Mouse (Mus musculus): Measurements from ENCODE around the gene Lmo1.

The Lmo1 gene

GRCm38 (mm10) chr7:109174949-109175669 is at the start of gene Lmo1:
Gene Lmo1, minus strand, starts transcription at chr7:109175207.
- peak; percentile 65 for DNase-seq

DNA sequence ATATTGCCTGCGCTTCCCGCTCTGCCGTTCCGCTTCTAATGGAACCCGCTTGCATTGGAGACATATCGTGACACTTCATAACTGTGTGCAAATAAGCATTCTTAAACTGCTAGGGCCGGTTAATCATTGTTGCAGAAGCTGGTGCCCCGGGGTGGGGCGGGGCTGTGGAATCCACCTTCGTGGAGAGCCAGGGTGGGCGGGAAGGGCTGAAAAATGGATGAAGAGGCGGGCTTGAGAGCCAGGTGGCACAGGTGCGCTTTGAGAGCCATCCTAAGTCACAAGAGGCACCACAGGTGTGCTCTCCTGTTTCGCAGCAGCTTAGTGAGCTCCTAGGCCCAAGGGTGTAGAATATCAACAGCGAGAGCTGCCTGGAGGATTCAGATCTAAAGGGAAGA is 46.7 kb upstream of the Lmo1 start:
- peak; percentile 17 for DNase-seq

GRCm38 (mm10) chr7:109220766-109221715 is 46.0 kb upstream of the Lmo1 start:
- no peak for DNase-seq

DNA sequence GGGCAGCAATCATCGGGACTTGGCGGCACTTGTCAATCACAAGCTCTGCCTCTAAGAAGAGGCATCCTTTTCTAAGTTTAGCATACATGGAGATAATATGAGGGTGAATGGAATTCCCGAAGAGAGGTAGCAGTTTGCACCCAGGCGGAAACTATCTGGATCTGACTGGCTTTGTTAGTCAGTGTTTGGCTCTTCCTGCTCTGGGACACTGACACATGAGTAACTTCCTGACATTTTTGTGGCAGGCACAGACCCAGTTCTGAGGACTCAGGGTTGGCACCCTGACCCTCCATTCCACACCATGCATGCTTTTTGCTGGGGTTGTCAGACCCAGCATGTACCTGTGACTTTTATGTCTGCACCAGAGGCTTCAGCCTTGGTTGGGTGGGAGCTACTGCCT is 45.0 kb upstream of the Lmo1 start:
- DNase-seq, result no peak

DNA sequence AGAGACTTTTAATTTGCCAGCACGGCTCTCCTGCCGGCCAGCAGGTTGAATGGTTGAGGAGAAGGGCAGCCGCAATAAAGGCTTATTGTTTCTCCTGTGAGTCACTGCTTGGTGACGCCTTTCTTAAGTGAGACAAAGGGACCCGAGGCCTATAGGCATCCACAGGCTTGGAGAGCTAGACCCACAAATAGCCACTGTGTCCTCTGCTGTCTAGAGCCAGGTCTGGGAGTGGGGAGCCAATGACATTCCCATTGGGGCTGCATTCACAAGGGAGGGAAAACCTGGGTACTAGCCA is 43.9 kb upstream of the Lmo1 start:
- DNase-seq, result no peak

DNA sequence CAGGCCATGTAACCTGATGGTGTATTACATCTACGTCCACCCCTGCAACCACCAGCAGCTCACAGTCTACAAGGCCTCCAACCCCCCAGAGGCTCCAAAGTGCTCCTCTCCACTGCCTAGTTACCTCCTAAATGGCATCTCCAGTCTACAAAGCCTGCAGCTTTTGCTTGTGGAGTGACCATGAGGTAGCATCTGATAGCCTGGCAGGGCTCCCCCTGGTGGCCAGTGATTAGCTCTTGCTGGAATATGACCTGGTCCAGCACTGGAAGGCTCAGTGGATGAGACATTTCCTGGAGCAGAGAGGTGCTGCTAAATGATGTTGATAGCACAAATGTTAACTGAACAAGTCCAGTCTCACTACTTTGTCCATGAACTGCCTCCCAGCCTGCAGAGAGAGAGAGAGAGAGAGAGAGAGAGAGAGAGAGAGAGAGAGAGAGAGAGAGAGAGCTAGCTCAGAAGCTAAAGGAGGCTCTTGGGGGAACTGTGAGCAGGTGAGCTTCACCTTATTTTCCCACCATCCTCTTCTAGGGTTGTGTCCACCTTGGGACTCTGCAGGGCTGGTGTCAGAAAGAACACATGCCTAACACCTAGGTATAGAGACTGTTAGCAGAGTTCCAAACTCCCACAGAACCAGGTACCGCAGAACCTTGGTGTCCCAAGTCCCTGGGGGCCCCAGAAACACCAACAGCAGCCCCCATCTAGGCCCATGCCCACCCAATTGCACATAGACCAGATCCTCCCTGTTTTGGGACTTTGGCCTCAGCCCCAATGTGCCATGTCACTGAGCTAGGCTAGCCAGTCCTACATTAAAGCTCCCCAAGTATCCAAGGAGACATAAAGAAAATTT is 43.3 kb upstream of the Lmo1 start:
- peak; percentile 92 for DNase-seq

- no peak for DNase-seq
Observed at GRCm38 (mm10) chr7:109209804-109210203, 34.8 kb upstream of the Lmo1 start.

DNA sequence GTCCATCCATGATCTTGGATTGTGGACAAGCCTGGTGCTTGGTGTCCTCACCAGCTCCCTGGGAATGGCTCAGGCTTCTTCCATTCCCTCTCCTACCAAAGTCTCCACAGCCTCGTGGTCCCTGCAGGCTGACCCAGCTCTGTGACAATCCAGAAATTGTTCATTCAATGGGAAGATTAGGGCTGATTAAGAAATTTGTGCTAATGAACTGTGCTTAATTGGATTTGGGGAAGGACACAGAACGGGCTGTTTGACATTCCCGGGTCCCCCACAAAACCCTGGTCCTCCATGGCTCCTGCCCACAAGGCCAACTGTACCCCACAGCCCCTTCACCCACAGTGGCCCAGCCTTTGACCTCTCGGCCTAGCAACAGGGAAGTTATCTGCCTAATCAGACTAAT is 32.8 kb upstream of the Lmo1 start:
- no peak for DNase-seq

- DNase-seq, result no peak
Observed at GRCm38 (mm10) chr7:109206358-109206757, 31.4 kb upstream of the Lmo1 start.

DNA sequence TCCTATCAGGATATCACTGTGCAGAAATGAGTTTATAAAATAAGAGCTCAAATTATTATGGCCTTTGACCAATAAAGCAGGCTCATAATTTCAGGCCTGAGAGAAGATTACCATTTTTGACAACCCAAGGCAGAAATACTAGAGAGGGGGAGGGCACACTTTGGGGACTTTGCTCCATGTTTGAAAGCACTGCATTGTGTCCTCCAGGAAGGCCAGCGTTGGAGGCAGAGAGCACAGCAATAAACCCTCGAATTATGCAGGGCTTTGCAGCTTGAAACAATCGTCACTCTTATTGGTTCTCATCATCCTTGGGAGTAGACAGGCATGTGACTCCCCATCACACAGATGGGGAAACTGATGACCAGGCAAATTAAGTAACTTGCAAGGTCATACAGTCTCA is 28.1 kb upstream of the Lmo1 start:
- peak; percentile 33 for DNase-seq

DNA sequence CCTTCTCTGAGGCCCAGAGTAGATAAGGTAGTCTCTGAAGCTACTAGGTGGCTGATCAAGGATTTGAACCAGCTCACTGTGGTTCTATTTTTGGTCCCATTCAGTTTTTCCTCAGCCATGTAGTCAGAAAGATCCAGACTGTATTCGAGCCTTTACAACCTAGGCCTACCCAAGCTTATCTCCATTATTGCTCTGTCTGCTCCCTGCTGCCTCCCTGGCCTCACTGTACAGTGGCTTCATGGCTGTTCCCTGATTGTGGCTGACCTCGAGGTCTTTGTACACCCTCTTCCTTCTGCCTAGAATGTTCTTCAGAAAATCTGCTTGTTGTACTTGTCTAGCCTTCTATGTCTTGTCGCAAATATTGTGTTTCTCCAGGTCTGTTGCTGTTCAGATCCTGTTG is 25.6 kb upstream of the Lmo1 start:
- no peak for DNase-seq

- DNase-seq, result no peak
Observed at GRCm38 (mm10) chr7:109197161-109197650, 22.2 kb upstream of the Lmo1 start.

DNA sequence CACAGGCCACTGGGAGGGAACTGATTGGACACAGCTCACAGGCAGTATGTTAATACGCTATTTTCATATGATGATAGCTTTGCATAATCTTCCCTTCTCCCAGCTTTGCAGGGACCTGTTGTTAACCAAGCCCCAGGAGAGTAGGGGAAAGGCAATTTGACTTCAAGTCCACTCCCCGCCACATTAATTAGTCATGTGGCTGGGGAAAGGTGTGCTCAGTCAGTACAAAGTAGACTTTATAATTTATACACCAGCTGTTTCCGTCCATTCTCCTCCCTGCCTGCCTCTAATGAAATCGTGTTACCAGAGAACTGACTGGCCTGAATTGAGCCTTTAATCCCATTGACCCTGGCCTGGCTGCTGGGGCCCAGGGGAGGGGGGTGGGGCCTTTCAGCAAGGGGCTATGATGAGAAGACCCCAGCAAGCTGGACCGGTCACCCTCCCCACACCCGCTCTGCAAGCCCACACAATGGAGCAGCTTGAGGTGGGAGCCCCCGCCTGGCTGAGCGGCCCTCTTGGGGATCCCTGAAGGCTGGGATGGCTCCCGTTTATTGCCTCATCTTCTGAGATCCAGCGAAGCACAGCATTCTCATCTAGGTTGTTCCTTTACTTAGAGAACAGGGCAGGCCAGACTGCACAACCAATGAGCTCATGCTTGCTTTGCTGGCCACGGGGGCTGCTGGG is 21.5 kb upstream of the Lmo1 start:
- DNase-seq, result no peak

DNA sequence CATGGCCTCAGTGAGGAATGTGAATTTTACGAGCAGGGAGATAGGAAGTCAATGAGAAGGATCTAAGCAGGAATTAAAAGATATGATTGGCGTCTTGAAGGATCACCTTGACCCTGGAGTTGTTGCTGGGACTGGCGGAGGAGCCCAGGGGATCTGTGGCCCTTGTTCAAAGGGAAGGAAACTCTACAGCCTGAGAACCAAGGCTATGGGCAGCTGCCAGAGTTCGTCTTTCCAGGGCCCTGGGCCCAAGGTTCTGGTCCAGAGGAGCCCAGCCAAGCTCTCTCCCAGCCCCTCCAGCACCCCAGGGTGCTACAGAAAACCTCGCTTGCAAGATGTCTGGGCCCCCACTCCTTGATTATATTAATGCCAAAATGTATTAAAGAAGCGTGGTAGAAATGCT is 21.0 kb upstream of the Lmo1 start:
- DNase-seq, result no peak

GRCm38 (mm10) chr7:109194850-109195249 is 19.8 kb upstream of the Lmo1 start:
- DNase-seq, result no peak

GRCm38 (mm10) chr7:109187244-109188035 is 12.4 kb upstream of the Lmo1 start:
- no peak for DNase-seq

DNA sequence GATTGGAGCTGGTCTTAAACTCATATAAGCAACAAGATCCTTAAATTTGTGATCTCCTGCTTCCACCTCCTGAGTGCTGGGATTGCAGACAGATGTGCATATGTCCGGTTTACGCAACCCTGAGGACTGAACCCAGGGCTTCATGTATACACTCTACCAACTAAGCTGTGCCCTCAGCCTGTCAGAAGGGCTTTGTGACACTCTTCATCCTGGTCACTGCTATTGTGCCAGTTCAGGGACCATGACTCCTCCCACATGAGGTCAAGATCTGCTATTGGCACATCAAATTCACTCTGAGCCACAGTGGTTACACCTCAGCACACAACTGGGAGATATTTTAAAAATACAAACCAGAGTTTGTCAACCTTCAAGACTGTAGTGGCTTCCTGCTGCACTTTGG is 11.0 kb upstream of the Lmo1 start:
- no peak for DNase-seq

GRCm38 (mm10) chr7:109185564-109185963 is 10.6 kb upstream of the Lmo1 start:
- DNase-seq, result no peak

GRCm38 (mm10) chr7:109176688-109177087 is 1.7 kb upstream of the Lmo1 start:
- no peak for DNase-seq

- DNase-seq, result no peak
Observed at GRCm38 (mm10) chr7:109175670-109176625, 941 bp upstream of the Lmo1 start.
